Mouse (Mus musculus): ENCODE measurements around the gene Opcml. TPM values are rescaled to one million over a fixed set of nuclear protein-coding genes. Genes with fewer than 3 reads are reported as not detected.

The Opcml gene
- polyA plus RNA-seq, 1 experiment = 0.02 TPM

DNA sequence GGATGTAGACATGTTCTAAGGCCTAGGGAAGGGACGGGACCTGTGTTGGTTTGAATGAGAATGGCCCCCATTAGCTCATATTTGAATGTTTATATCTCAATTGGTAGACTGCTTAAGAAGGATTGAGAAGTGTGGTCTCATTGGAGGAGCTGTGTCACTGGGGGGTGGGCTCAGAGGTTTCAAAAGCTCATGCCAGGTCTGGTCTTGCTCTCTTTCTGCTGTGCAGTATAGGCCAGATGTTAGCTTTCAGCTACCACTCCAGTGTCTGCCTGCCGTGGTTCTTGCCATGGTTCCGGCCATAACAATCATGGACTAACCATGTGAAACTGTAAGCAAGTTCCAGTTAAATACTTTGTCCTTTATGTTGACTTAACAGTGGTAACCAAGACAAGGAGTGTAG is 11.2 kb downstream of the Opcml start:
- Histone ChIP-seq H3K36me3 (ENCODE audit: control insufficient read depth, insufficient read depth, low read length) (no peaks in the 10 kb centered on the region), H3K4me1 (ENCODE audit: control insufficient read depth, insufficient read depth, insufficient read length) (no peaks in the 10 kb centered on the region), H3K27me3 (ENCODE audit: control insufficient read depth, insufficient read depth, low read length) (no peaks in the 10 kb centered on the region), H3K4me3 (ENCODE audit: extremely low read depth, insufficient read depth, insufficient read length) (no peak overlapping the region), H3K27ac (ENCODE audit: insufficient read depth, low read length) (no peak overlapping the region)
- WGBS = 79% methylated on average over 3 of the region's 3 CpGs
- no peak for DNase-seq (ENCODE audit: low read depth in 1 of 2, low spot score in 2 of 2)
- TF ChIP-seq CTCF (IDR thresholded peaks at IDR 0.05; ENCODE audit: extremely low read depth, insufficient read depth, insufficient read length, insufficient replicate concordance) (no peak), POLR2A (IDR thresholded peaks at IDR 0.05; ENCODE audit: low read depth, low read length) (no peak)

DNA sequence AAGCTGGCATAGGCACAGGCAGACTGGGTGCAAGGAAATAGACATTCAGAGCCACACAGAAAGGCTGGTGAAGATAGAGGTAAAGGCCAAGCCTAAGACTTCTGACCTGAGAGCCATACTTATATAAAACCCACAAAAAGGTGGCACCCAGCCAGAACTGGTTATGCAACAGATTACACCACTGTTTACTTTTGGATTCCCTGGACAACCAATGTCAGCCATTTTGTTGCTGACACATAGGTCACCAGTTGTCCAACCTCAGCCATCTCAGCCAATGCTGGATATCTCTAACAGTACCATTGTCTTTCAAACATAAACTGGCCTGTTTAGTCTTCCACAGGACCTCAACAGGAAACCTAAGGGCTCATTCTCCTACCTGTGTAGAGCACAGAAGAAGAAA is 11.8 kb downstream of the Opcml start:
- H3K27me3 ChIP-seq (ENCODE audit: control insufficient read depth, insufficient read depth, low read length) = no peaks in the 10 kb centered on the region
- no peaks in the 10 kb centered on the region for H3K36me3 ChIP-seq (ENCODE audit: control insufficient read depth, insufficient read depth, low read length)
- no peaks in the 10 kb centered on the region for H3K4me1 ChIP-seq (ENCODE audit: control insufficient read depth, insufficient read depth, insufficient read length)
- DNase-seq (ENCODE audit: low read depth in 1 of 2, low spot score in 2 of 2) = no peak
- no peak overlapping the region for H3K4me3 ChIP-seq (ENCODE audit: extremely low read depth, insufficient read depth, insufficient read length)
- H3K27ac ChIP-seq (ENCODE audit: insufficient read depth, low read length) = no peak overlapping the region
- TF ChIP-seq CTCF (IDR thresholded peaks at IDR 0.05; ENCODE audit: extremely low read depth, insufficient read depth, insufficient read length, insufficient replicate concordance) (no peak), POLR2A (IDR thresholded peaks at IDR 0.05; ENCODE audit: low read depth, low read length) (no peak)

DNA sequence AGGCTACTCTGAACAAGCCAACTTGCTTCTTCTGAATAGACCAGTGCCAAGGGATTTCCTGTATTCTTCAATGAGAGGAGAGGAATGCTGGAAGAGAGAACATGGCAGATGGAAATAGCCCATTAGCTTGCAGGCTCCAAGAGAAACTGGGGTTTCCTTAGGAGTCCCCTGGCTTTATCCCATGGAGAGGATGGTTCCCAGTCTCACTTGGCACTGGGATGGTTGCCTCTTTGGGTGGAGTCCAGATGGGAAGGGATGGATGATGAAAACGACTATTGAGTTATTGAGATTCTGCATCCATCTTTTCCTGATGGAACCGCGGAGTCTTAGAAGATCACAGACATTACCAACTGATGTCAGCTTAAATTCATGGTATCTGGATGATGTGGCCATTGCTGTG is 13.9 kb downstream of the Opcml start:
- Histone ChIP-seq H3K27me3 (ENCODE audit: control insufficient read depth, insufficient read depth, low read length) (no peaks in the 10 kb centered on the region), H3K36me3 (ENCODE audit: control insufficient read depth, insufficient read depth, low read length) (no peaks in the 10 kb centered on the region), H3K27ac (ENCODE audit: insufficient read depth, low read length) (no peak overlapping the region), H3K4me3 (ENCODE audit: extremely low read depth, insufficient read depth, insufficient read length) (no peak overlapping the region), H3K4me1 (ENCODE audit: control insufficient read depth, insufficient read depth, insufficient read length) (no peaks in the 10 kb centered on the region)
- DNase-seq (ENCODE audit: low read depth in 1 of 2, low spot score in 2 of 2) = no peak
- TF ChIP-seq POLR2A (IDR thresholded peaks at IDR 0.05; ENCODE audit: low read depth, low read length) (no peak), CTCF (IDR thresholded peaks at IDR 0.05; ENCODE audit: extremely low read depth, insufficient read depth, insufficient read length, insufficient replicate concordance) (no peak)
- WGBS = 86% methylated on average over 3 of the region's 3 CpGs

DNA sequence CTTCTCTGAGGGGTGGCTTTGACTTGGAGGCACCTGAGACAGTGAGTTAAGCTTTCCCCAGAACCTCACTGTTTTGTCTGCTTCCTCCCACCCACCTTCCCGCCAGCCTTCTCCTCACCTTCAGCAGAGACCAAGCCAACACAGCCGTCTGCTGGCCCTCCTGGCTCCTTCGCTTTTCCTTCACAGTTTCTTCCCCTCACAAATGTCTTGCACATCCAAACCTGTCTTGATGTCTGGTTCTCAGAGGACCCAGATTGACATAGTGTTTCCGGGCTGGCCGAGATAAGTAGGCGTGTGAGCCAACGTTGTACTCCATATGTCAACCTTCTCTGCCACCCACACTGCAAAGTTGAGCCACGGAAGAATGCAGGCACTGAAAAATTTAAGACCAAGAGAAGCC is 19.2 kb downstream of the Opcml start:
- Histone ChIP-seq H3K27ac (ENCODE audit: insufficient read depth, low read length) (no peak overlapping the region), H3K4me1 (ENCODE audit: control insufficient read depth, insufficient read depth, insufficient read length) (no peaks in the 10 kb centered on the region), H3K4me3 (ENCODE audit: extremely low read depth, insufficient read depth, insufficient read length) (no peak overlapping the region), H3K27me3 (ENCODE audit: control insufficient read depth, insufficient read depth, low read length) (no peaks in the 10 kb centered on the region), H3K36me3 (ENCODE audit: control insufficient read depth, insufficient read depth, low read length) (no peaks in the 10 kb centered on the region)
- no peak for DNase-seq (ENCODE audit: low read depth in 1 of 2, low spot score in 2 of 2)
- no peak for TF ChIP-seq CTCF (IDR thresholded peaks at IDR 0.05; ENCODE audit: extremely low read depth, insufficient read depth, insufficient read length, insufficient replicate concordance)
- 87% methylated on average over 8 of the region's 8 CpGs for WGBS

DNA sequence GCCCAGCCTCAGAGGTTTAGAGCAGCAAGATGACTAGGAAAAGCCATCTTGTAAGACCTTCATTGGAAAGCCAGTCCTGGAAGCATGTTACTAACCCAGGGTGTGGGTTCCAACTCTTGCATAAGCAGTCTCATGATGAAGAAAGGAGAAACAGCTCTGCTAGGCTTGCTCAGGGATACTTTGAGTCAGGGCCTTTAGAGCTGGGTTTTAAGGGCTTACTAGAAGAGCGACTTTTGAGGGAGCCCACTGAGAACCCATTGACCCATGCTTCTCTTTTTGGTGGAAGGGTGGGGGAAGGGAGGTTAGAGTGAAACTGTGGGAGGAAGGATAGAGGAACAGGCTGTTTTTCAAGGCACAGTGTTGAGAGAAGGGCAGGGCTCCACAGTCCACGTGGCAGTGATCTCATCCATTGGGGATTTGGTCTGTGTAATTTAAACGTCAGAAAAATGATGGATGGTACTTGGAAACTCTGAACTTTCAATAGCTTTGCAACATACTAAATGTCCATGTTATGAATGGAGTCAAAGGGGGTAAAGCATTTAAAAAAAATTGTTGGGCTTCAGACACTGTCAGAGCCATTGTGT is 22.7 kb downstream of the Opcml start:
- Histone ChIP-seq H3K4me3 (ENCODE audit: extremely low read depth, insufficient read depth, insufficient read length) (no peak overlapping the region), H3K36me3 (ENCODE audit: control insufficient read depth, insufficient read depth, low read length) (no peaks in the 10 kb centered on the region), H3K4me1 (ENCODE audit: control insufficient read depth, insufficient read depth, insufficient read length) (no peaks in the 10 kb centered on the region), H3K27ac (ENCODE audit: insufficient read depth, low read length) (no peak overlapping the region), H3K27me3 (ENCODE audit: control insufficient read depth, insufficient read depth, low read length) (no peaks in the 10 kb centered on the region)
- 19% methylated on average over 3 of the region's 3 CpGs for WGBS
- TF ChIP-seq POLR2A (IDR thresholded peaks at IDR 0.05; ENCODE audit: low read depth, low read length) (no peak), CTCF (IDR thresholded peaks at IDR 0.05; ENCODE audit: extremely low read depth, insufficient read depth, insufficient read length, insufficient replicate concordance) (no peak)
- DNase-seq (ENCODE audit: low read depth in 1 of 2, low spot score in 2 of 2) = no peak

DNA sequence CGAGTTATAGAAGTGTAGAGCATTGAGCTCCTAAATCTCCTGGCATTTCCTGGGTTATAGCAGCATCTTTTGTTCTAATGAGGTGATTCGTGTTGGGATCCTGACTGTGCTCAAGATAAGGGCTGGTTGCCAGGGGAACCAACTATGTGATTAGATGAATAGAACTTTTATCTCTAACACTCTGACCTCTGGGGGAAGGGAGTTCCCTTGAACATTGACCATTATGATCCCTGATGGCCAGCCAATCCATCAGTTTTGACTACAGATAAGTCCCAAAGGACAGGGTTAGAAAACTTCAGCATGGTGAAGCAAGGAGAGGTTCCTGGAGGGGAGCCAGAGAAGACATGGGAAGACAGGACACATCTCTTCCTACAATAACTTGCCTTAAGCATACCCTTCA is 23.6 kb downstream of the Opcml start:
- TF ChIP-seq POLR2A (IDR thresholded peaks at IDR 0.05; ENCODE audit: low read depth, low read length) (no peak), CTCF (IDR thresholded peaks at IDR 0.05; ENCODE audit: extremely low read depth, insufficient read depth, insufficient read length, insufficient replicate concordance) (no peak)
- Histone ChIP-seq H3K4me3 (ENCODE audit: extremely low read depth, insufficient read depth, insufficient read length) (no peak overlapping the region), H3K27me3 (ENCODE audit: control insufficient read depth, insufficient read depth, low read length) (no peaks in the 10 kb centered on the region), H3K36me3 (ENCODE audit: control insufficient read depth, insufficient read depth, low read length) (no peaks in the 10 kb centered on the region), H3K4me1 (ENCODE audit: control insufficient read depth, insufficient read depth, insufficient read length) (no peaks in the 10 kb centered on the region), H3K27ac (ENCODE audit: insufficient read depth, low read length) (no peak overlapping the region)
- no peak for DNase-seq (ENCODE audit: low read depth in 1 of 2, low spot score in 2 of 2)
- WGBS = 24% methylated on average over 2 of the region's 2 CpGs

DNA sequence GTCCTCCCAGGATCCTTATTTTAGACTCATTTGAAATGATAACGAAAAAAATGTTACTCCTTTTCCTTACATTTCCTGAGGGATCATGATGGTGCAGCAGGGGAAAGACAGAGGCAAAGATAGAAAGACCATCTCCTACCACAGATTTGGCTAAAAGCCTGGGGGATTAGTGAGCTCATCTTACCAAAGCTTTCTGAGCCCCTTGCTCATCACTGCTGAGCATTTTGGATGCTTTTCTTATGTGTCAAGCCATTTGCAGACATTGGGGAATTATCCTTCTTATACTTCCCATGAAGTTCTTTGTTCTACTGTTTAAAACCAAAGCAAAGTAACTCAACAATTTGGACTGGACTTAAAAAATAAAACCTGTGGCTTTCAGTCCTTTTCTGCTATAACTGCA is 30.6 kb downstream of the Opcml start:
- H3K36me3 ChIP-seq (ENCODE audit: control insufficient read depth, insufficient read depth, low read length) = no peaks in the 10 kb centered on the region
- WGBS = 46% methylated on average over 1 of the region's 1 CpGs
- H3K4me3 ChIP-seq (ENCODE audit: extremely low read depth, insufficient read depth, insufficient read length) = no peak overlapping the region
- TF ChIP-seq POLR2A (IDR thresholded peaks at IDR 0.05; ENCODE audit: low read depth, low read length) (no peak), CTCF (IDR thresholded peaks at IDR 0.05; ENCODE audit: extremely low read depth, insufficient read depth, insufficient read length, insufficient replicate concordance) (no peak)
- no peaks in the 10 kb centered on the region for H3K4me1 ChIP-seq (ENCODE audit: control insufficient read depth, insufficient read depth, insufficient read length)
- H3K27ac ChIP-seq (ENCODE audit: insufficient read depth, low read length) = no peak overlapping the region
- no peaks in the 10 kb centered on the region for H3K27me3 ChIP-seq (ENCODE audit: control insufficient read depth, insufficient read depth, low read length)
- DNase-seq (ENCODE audit: low read depth in 1 of 2, low spot score in 2 of 2) = no peak

Data from spleen, adult 2 months (tissue).